Mouse (Mus musculus) embryo, embryonic 10 days (tissue): ENCODE results near the gene Vmn1r1.
A peak's percentile ranks its signal among the peaks of the same experiment; 100 is the strongest.

ENCODE experiments used
- DNase-seq: peaks from one replicate; pipeline ENCODE4 v3.0.0-alpha.2; 2015; ENCODE audit warnings: low spot score

Gene Vmn1r1

DNA sequence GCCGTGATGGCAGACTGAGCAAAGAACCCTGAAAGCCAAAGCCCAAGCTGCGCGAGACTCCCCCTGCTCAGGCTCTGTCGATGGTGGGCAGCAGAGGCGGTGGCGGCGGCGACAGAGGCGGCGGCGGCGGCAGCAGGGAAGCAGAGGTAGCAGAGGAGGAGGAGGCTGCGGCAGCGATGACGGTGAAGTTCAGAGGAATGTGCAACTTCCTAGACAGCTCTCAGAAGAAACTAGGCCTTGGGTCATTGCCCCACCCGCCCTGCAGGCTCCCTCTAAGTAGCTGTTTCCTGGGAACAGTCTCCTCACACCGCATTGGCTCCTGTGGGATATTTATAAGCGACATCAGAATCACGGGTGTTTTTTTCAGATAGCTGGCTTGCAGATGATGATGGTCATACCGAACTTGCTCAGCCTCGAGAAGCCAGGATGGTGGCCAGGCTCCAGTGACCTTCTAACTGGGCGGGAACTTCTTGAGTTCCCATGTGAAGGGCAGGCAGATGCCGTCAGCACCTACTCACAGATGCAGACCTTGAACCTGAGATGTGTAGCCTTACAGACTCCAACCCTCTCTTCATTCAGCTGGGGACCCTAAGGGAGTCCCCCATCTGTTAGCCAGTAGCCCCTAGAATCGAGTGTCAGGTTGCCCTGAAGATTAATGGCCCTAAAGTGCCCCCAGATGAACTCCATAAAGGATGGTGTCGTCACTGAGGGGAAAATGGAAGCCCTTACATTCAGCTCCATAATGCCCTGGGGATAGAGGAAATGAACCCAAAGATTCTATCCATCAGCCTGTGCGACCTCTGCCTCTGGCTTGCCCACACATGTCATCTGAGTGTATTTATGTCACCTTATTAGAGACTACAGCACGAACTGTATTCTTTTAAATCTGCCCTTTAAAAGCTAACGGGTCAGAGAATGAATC lies 26.8 kb downstream of the Vmn1r1 start:
- DNase-seq, result no peak

GRCm38 (mm10) chr1:182130830-182131229 lies 33.5 kb downstream of the Vmn1r1 start:
- peak; percentile 35 for DNase-seq

- peak; percentile 92 for DNase-seq
These were observed 39.3 kb downstream of the Vmn1r1 start for GRCm38 (mm10) chr1:182124924-182125368.

DNA sequence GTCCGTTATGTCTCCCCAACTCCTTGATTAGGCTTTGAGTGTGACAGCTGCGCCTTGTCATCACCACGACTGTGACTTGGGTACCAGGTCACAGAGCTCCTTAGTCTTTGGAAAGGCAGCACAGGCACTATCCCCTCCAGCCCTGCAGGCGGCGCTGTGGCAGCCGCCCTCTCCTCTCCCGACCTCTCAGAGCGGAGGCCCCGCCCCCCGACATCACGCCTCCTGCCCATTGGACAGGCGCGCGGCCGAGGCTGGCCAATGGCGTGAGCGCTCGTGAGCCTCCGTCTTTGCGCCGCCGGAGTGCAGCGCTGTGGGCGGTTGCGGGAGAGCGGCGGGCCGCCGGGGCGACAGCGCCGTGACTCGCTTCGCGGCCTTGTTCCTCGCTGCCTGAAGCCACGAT lies 39.8 kb downstream of the Vmn1r1 start, which contains the start of gene Srp9:
Gene Srp9, plus strand, starts transcription at position 232 of the 400 bp plus-strand sequence.
- peak; percentile 98 for DNase-seq

DNA sequence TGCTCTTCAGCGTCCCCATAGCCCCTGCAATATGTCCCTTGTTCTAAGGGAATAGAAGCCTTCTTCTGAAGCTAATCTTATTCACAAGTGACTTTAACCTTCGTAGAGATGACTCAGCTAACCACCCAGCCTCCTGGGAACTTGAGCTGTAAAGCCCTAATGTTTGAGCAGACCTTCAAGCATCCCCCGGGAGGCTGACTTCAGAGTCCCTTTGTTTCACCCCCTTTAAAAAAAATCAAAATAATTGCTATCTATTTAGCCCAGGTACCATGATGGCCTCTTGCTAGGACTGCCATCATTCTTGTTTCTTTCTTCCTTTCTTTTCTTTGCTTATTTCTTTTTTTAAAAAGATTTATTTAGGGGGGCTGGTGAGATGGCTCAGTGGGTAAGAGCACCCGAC lies 41.9 kb downstream of the Vmn1r1 start:
- DNase-seq, result no peak

DNA sequence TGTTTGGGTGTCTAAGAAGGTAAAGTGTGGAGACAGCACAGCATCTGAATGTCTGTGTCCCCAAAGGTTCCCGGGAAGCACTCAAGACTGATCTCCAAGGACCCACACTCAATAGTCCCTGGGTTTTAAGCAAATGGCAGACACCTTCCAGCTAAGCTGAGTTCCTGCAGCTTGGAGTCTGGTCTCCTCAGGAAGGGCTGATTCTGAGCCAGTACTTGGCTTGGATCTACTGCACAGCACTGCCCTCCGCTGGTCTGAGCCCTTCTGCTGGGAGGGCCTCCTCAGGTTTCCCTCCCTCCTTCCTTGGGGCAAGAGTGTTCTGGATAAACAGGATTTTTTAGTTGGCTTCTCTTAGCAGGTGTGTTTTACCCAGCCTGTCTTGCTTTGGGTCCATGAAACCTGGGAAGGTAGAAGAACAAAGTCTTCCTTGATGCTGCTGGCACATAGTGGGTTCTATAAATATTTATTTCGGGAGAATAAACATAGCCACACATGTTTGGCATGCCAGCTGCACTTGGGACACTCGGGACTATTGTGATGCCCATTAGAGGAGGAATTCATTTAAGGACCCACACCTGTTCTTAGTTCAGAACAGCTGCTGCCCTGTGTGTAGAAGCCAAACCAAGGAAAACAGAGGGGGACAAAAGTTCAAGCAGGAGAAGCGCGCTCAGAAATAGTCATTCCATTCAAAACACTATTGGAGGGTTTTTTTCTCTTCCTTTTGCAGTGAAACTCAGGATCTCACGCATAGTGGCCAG lies 48.5 kb downstream of the Vmn1r1 start:
- peak; percentile 76 for DNase-seq

DNA sequence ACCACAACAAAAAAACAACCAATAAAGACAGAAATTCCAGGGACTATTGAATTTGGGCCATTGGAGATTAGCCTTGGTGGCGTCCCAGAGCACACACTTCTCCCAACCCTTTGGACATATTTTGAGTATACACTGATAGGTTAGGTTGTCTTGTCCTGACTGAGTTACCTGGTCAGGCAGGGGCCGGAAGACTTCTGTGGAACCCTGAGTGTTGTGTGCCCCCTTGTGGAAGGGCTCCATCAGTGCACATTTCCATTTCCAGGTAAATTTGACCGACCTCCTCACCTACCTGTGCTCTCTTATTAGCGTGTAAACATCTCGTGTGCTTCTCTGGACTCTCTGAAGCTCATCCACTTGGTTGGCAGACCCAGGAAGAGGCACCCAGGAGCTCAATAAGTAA lies 49.1 kb downstream of the Vmn1r1 start:
- DNase-seq, result peak; percentile 68

DNA sequence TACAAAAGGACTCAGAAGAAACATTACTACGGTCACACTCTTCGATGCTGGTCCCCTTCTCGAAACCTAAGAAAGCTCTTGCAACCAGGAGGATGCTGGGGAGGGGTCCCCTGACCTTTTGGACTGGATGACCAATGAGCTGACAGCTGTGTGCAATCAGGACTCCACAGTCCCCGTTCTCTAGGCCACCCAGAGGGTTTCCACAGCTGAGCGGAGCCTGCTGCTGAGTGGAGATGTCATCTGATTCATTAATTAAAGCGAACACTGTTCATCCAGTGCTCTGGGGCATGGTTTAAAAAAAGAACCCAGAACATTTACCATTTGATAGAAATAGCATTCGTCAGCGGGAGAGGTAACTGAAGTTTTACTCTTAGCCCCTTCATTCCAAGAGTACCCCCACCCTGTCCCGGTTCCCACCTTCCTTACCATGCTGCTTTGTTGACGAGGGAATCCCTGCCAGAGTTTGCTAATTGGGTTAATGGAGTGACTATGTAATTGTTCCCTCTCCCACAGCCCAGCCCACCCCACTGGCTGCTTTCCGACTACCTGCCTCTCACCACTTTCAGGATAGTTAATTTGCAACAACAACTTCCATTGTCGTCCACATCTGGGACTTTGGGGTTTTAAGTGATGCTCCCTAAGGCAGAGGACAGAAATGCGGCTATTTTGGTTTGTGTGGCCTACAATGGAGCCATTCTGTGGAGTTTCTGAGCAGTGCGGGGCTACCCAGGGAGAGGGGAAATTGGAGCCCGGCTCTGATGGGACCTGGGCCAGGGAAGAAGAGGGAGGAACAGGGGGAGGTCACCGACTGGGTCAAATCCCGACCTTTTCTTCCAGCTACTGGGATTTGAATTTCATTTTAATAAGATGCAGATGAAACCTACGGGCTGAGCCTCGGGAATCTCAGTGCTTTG lies 50.4 kb downstream of the Vmn1r1 start:
- DNase-seq, result peak; percentile 68

- no peak for DNase-seq
These were observed 51.2 kb downstream of the Vmn1r1 start for GRCm38 (mm10) chr1:182113131-182113530.

DNA sequence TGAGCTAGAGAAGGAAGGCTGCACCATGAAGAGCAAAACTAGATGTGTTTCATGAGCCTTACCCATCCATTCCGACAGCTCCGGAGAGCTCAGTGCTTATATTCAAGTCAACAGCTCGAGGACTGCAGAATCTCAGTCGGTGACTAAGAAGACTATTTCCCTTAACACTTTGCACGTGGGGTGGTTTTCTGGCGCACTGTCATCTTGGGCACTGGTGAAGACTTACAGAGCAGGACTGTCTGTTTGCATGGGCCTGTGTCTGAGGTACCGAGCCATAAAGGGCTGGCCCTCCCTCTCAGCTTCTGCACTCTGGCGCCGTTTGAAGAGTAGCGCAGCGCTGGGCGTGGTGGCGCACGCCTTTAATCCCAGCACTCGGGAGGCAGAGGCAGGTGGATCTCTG lies 51.9 kb downstream of the Vmn1r1 start:
- no peak for DNase-seq

DNA sequence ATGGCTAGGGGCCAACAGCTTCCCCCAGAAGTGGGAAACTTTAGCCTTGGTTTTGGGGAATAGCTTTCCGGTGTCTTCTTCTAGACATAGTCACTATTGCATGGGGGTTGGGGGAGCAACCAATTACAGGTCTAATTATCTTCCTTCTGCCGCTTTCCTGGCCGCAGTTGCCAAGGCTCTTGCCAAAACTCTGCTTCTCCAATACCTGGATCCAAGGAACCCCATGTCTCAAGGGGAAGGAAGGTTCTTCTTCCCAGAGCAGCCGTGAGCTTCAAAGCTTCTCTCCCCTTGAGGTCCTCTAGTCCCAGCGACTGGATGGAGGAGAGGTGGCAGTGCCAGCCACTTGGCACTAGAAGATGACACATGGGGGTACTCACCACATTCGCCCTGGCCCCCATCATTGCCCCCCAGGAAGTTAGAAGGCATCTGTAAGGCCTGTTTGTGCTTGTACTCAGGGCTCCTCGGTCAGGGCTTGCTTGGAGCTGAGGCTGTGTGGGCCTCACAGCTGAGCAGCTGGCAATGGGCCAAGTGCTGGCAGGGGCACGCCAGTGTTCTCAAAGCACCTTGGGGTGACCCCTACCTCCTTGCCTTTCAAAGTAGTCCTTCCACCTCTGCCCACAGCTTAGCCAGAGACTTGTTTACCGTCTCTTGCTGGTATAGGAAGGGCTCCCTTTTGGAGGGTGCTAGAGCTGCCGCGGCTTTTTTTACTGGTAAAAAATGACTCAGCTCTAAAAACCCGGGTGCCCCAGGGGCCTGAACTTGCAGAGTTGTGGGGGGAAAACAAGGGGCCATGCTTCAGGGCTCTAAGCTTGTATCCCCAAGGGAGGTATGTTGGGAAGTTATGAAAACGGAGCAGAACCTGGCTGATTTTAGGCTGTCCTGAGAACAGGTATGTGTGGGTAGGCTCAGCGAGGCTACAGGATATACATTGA lies 52.6 kb downstream of the Vmn1r1 start:
- no peak for DNase-seq

DNA sequence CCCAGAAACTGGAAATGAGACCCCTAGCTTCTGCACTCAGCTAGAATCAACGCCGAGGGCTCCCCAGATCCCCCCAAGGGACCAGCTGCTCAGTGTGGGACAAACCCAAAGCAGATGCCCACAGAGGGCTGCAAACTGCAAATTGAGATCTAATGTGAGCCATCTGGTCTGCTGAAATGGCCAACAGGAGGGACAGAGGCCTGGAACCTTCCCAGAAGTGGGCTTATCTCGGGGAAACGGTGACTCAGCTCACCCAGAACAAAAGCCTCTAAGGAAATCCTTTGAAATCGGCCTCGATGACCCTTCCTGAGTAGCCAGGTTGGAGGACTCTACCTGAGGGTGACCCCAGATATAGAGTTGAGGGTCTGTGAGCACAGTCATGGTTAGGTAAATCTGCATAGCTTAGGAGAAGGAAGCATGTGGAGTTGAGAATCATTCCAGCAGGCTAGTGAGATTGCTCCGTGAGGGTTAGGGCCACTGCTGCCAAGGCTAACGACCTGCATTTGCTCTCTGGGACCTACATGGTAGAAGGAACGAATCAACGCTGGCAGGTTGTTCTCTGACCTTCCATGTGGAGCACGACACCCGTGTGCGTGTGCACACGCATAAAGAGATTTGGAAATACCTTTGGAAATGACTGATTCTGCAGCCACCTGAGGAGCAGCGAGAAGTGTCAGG lies 53.4 kb downstream of the Vmn1r1 start:
- no peak for DNase-seq

DNA sequence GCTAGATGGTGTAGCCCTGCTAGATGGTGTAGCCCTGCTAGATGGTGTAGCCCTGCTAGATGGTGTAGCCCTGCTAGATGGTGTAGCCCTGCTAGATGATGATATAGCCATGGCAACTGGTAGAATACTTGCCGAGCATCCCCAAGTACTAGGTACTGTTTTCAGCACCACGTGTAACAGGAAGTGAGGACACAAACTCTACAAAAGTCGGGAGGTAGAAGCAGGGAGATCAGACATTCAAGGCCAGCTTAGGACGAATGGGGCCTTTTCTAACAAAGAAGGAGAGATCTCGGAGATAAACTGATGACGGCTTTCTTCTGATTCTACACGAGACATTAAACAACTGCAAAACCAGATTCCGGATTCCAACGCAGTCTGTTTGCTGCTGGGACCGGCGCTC lies 54.1 kb downstream of the Vmn1r1 start:
- DNase-seq, result no peak

GRCm38 (mm10) chr1:182108397-182109099 lies 55.7 kb downstream of the Vmn1r1 start:
- DNase-seq, result no peak

DNA sequence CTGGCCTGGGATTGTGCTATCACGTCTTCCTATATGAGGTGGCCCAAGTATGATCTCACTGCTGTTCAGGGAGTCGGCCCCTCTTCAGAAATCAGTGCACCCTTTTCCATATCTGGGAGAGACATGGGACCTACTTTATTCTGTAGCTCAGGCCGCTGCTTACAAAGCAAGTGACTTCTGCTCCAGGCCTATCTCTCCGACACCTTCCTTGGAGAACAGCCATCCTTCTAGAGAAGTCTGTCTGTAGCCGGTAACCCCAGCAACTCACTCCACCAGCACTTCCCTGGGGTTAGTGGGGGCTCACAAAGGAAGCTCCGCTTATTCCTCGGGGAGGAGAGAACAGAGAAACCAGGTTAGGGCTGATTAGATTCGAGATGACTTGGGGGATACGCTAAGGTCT lies 57.0 kb downstream of the Vmn1r1 start:
- no peak for DNase-seq

DNA sequence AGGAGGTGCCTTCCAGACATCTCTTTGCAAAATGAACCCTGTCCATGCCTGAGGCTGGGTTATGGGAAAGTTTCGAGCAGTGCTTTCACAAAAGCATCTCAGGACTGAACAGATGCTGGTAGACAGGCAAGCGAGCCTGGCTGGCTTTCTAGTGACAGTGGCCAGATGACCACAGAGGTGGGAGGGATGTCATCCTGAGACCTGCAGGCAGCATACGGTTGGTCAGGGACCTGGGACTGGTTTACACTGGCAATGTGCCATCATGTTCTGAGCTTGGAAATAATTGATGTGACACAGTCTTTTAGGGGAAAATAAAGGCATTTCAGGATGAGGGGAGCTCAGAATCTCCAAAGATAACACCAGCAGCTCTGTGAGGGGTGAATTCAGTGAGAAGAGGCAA lies 59.3 kb downstream of the Vmn1r1 start:
- DNase-seq, result no peak
